Mouse (Mus musculus) kidney, postnatal 25 days (tissue): Measurements from ENCODE around the gene Rasa2.
A peak's percentile ranks its signal among the peaks of the same experiment; 100 is the strongest.
"Not testable (repeated sequence)": the region's sequence is repeated elsewhere in the genome, so short reads cannot be mapped to it uniquely, and the experiment has no call there.

Experiments
- DNase-seq, 2 experiments: peaks; one replicate each; pipeline ENCODE4 v3.0.0; 2021; ENCODE audit warnings: mixed read lengths in 2 of 2

The Rasa2 gene

DNA sequence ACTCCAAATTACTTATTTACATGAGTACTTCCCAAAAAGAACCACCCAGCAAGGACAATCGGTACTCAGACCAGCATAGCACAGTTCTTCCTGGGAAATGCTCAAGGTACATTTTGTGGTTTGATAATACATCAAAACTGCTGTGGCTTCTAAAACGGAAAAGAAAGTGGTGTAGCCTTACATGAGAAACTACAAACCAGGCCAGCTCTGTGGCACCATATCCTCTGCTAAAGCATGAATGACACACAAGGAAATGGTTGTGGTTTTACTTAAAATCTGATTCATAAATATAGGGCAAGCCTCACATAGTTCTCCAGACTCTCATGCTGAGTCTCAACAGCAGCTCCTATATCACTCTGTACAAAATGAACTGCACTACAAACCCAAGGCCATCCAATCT is 48.3 kb downstream of the Rasa2 start:
- DNase-seq = no peak

DNA sequence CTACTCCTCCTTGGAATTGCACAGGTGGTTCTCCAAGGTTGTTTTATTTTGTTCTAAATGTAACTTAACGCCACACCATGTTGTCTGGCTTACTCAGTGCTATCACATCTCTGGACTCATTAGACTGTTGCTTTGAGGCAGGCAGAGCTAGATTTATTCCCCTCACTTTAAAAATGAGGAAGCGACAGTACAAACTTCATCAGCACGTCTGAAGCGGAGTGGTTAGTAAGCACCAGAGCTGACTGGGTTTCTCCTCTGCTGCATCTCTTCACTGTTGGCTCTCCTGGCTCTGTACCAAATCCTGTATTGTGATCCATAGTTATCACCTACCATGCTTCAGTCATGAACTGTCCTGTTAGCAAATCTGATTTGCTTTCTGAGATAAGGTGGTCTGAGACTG is 53.2 kb downstream of the Rasa2 start:
- no peak for DNase-seq

DNA sequence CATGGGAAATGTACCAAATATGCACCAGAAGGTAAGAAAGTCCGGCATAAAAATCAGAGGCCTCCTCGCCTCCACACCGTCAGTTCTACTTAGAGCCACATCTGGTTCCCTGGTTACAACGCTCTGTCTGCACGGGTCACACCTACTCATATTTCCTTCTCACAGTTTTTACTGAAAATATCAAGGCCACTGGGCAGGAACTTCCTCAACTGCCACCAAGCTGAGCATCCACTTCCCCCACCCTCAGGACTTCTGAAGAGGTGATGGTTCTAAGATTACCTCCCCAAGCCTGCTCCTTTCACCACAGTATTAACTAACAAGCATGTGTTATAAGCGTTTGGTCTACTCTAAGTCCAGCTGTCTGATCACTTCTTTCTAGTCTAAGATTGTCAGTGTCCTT is 53.7 kb downstream of the Rasa2 start:
- no peak for DNase-seq

DNA sequence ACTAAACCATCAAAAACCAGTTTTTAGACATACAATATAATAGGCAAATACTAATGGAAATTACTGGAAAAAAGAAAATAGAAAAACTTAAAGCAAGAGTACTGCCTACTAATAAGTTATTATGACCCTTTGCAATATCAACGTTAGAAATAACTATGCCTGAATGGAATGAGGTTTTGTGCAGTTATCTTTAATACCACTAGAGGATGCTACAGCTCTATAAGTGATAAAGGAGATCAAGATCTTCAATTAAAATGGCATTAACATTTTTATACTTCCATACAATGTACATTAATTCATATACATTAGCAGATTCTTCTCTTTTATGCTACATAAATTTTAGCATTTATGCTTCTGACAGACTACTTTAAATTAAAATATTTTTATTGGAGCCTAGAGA is 58.2 kb downstream of the Rasa2 start:
- DNase-seq = no peak

DNA sequence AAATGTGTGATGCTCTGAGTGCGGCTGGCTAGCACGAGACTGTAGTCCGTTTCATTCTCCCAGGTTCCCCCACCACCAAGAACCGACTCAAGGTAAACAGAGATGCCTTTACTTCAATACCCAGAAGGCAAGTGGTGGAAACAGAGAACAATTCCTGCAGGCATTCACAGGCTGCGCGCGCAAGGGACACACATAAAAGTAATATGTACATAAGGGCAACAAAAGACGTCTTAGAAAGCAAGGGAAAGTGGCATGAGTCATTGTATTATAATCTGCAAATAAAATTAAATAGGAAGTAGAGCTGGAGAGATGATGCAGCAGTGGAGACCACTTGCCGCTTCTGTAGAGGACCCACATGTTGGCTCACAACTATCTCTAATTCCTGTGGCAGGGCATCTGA is 58.7 kb downstream of the Rasa2 start:
- DNase-seq = no peak

DNA sequence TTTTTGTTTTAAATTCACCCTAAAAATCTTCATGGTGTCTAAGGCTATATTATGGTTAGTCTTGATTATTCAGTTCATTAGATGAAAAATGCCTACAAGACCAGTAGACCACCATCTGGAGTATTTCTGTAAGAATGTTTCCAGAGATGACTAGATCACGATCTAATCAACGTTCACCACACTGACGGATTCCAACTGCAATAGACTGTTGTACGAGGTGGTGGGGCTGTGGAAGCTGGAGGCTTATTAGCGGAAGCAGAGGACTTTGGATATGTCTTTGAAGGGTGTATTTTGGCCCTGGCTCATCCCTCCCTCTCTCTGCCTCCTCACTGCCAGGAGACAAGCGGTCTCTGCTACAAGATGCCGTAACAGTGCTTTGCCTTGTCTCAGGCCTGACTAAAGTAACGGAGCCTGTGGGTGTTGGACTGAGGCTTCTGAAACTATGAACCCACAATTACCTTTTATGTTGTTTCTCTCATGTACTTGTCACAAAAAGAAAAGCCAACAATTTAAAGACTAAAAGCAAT is 64.9 kb downstream of the Rasa2 start:
- no peak for DNase-seq

DNA sequence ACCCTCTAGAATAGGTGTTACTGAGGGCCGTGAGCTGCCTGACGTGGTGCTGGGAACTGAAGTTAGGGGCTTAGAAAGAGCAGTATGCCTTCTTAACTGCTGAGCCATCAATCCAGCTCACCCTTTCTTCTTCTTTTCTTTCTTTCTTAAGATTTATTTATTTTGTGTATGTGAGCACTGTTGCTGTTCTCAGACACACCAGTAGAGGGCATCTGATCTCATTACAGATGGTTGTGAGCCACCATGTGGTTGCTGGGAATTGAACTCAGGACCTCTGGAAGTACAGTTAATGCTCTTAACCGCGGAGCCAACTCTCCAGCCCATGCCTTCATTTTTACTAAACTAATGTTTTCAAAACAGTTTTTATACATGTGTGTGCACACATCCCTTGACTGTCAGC is 67.9 kb downstream of the Rasa2 start:
- DNase-seq = no peak

DNA sequence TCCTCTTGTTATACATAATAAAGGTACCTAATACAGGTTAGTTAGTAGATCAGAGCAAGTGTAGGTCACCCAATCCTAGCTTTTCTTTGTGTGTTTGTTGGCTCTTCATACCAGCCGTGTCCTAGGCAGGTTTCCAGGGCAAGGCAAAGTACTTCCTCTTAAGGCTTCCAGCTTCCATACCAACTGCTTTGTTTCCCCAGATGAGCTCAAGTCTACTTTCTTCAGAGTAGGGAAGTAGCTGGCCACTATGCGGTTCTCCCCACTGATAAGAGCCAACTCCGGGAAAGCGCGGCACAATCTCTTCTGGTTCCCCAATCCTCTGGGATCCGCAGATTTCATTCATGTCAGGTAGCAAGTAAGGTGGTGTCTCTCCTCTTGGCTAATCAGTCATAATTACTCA is 72.3 kb downstream of the Rasa2 start:
- no peak for DNase-seq

DNA sequence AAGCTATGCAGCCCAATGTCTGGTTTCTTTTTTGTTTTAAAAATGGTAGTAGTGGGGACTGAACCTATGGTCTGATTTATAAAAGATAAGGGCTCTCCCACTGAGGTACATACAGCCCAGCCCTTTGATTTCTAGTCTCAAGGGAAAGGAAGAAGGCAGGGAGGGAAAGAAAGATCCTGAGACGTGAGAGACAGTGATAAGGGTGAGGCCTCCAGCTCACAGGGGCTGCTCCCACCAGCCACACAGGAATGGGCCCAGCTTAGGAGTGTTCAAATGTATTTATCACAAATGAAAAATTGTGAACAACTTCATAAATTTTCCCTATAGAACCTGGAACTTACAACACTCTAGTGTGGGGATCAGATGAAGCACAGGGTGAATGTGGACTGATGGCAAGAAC is 72.8 kb downstream of the Rasa2 start:
- no peak for DNase-seq

DNA sequence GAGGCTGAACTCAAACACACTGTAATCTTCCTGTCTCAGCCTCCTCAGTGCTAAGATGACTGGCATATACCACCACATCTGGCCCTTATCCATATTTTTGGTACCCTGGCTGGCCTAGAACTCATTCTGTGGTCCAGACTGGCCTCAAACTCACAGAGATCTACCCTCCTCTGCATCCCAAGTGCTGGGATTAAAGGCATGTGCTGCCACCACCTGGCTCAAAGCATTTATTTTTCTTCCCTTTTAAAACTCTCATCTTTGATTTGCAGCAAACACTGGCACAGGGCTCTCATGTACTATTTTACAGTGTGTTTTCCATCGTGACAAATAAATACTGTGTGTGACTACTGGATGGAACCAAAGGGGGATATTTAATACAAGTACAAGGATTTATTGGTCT is 77.3 kb downstream of the Rasa2 start:
- DNase-seq = no peak

DNA sequence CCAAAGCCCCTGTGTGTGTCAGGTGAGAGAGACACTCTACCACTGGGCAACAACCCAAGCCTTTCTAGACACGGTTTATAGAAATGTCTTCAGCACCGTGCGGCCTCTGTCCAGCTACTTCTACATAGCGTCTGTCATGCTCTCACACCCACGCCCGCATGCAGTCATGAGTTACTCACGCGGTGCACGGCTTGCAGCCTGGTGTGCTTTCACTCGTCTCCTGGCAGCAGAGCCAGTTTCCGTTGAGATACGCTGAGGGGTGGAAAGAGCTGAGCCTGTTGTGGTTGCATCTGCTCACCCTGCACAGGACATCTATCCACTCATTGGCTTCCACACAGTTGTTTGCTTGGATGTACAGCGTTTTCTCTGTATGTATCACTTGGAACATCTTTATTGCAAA is 86.0 kb downstream of the Rasa2 start:
- DNase-seq = no peak

DNA sequence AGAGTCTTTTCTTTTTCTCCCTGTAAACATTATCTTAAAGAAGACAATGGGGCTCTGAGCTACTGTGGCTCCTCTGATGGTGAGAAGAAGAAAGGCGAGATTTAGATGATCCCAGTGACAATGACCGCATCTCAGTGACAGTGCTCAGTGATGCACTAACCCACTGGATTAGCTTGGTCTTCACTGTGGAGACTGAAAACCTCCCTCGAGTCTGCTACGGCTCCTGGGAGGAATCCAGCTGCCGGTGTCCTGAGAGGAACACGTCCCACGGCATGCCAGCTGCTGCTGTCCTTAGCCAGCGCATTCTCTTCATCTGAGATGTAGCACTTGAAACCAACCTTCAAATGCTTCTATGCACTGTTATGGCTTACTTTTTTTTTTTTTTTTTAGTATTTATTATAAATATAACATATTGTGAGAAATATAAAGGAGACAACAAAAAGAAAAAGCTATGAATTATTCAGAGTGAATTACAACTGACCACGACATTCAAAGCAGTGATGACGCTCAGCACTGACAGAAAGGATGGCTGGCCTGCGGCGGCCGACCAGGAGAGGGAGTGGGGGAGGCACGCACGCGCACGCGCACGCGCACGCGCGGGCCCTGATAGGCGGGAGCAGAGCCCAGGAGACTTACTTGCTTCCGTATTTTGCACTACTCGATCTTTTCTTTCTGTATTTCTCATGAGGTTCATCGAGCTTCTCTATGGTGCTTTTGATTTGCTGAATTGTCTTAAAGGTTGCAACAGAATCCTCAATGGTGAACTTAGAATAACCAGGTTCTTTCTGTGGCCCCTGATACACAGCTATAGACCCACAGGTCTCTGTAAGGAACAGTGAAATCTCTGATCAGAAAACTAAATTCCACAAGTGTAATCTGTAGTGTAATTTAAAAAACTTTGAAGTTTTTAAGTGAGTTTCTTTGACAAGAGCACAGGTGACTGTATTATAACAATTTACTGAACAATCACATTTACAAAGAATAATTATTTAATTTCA is 87.5 kb downstream of the Rasa2 start:
- DNase-seq = peak; percentile 32 to 61

DNA sequence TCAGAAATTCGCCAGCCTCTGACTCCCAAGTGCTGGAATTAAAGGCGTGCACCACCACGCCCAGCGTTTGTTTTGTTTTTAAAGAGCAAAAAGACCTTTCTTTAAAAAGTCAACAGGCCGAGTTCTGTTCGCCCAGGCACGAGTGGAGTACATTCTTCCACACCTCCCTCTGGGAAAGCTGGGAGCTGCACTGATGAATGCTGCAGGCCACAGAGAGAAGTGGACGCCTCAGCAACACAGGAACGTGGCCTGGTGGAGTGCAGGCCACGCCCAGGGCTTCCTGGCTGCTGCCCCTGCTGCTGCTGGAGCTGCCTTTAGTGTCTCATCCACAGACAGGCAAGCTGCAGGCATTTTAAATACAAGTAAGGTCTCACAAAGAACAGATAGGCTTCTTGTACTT is 92.5 kb downstream of the Rasa2 start:
- no peak for DNase-seq

DNA sequence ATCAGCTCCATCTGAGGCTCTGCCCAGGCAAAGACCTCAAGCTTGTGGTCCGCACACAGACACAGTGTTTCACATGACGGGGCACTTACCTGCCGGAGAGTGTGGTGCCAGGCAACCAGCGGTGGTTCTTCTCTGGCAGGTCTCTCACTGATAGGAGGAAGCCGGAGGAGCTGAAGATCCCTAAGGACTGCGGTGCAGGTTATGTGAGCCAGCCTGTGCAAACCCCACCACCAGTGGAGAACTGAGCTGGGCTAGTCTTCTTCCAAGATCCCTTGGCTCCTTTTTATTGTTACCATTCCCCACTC is 93.8 kb downstream of the Rasa2 start:
- DNase-seq = no peak

DNA sequence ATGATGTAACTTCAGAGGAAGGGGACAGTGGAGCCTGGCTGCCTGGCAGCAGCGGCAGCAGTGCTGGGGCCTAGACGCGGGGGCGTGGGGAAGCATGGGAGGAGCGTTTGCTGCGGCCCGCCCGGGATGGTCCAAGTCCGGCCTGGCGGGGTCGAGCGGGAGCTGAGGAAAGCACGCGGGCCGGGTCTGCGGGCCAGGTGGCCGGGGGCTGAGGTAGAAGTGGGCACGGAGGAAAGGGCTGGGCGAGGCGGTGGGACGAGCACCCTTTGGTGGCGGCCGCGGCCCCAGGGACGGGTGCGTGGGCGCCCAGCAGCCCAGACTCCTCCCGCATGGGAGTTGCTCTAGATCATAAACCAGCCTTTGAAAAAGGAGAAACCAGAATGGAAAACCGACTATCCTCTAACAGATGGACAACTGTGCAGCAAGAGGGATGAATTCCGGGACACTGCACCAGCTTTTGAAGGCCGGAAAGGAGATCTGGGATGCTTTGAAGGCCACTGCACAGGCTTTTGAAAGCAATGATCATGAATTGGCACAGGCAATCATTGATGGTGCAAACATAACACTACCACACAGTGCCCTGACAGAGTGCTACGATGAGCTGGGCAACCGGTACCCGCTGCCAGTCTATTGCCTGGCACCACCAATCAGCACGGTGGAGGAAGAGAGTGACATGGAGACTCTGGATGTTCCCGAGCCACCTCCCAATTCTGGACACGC is 94.4 kb downstream of the Rasa2 start:
- peak; percentile 28 to 48 for DNase-seq

DNA sequence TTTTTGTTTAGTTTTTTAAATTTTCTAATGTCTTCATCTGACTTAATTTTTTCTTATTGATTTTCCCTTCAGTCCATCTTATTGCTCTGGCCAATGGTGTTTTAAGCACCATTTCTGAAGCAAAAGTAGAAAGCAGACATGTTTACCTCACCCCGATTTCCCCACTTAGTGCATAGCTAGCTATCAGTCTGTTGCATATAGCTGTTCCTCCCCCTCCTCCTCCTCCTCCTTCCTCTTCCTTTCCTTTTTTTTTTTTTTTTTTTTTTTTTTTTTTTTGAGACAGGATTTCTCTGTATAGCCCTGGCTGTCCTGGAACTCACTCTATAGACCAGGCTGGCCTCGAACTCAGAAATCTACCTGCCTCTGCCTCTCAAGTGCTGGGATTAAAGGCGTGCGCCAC is 95.3 kb downstream of the Rasa2 start:
- not testable (repeated sequence) for DNase-seq

DNA sequence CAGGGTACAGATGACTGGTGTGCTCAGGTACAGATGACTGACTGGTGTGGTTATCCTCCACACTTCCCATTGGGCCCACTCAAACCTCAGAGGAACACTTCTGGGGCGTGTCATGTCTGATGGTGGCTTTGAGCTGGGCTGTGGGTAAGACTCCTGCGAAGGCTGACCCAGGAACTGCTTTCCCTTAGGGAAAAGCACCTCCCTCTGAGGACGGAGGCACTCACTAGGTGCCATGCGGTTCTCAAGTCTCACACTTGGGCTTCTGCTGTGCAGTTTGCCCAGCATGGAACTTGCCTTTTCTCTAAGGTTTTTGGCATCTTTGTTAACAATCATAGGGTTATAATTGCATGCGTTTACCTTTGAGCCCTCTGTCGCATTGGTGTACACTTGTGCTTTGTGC is 96.0 kb downstream of the Rasa2 start:
- DNase-seq = no peak

DNA sequence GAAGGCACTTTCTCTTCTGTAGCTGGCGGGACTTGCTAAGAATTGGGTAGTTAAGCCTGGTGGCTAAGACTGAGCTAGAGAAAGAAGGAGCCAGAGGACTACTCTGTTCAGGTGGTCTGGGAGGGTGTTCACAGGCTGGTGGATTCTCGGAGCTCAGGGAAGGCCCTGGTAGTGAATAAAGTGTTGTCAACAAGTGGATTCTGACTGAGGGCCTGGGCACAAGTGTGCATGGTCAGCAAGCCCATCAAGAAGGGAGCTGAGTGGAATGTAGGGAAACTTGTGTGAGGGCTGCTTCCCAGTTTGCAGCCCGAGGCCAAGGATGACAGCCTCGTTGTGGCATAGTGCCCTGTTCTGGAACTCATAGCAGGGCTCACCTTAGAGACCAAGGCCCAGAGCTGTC is 97.2 kb downstream of the Rasa2 start:
- no peak for DNase-seq

DNA sequence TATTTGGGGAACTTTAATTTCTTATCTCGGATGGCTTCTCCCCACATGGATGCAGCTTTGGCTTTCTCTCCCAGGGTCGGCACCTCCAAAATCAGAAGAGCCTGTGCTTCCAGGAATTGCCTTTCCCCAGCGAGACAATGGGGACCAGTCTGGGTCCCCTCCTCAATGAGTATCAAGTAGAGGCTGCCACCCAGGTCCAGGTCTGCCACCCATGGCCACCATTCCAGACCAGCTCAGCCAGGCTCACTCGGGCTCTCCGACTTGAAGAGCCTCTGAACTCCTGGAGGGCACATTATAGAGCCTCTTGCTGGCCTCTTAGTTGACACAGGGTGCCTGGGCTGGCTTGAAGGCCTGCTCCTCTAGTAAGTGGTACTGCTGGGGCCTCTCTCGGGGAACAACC is 97.9 kb downstream of the Rasa2 start:
- DNase-seq = no peak

DNA sequence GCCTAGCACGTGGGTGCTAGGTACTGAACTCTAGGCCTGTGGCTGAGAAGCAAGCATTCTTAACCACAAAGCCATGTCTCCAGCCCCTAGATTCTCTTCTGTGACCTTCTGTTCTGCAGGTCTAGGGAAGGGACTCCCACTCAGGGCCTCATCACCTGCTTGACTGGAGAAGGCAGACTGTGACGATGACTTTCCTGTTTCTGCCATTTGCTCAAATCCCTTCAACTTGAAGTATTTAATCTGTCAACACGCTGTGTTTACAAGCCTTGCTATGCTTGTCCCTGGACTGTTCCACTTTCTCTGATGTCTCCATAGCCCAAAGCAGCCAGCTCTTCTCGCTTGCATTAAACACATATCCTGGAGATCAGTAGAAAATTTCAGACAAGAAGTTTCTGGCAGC is 98.9 kb downstream of the Rasa2 start:
- no peak for DNase-seq

DNA sequence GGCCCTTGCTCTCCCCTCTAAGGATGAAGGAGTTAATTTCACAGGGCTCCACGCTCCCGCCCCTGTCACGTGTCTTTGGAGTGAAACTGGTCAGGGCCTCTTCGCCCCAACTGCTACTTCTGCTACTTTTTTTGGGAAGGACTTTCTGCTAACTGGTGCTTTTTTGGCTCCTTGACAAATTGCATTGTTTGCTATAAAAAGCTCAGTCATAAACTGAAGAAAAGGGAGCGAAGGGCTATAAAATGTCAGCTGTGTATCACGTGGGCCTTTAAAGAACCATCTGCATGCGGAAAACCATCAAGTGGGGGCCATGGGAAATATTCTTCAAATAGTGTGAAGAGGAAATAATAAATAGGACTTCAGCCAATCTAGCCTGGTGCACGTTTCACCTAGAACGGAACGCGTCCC is 100.7 kb downstream of the Rasa2 start:
- DNase-seq = peak; percentile 61 to 76

DNA sequence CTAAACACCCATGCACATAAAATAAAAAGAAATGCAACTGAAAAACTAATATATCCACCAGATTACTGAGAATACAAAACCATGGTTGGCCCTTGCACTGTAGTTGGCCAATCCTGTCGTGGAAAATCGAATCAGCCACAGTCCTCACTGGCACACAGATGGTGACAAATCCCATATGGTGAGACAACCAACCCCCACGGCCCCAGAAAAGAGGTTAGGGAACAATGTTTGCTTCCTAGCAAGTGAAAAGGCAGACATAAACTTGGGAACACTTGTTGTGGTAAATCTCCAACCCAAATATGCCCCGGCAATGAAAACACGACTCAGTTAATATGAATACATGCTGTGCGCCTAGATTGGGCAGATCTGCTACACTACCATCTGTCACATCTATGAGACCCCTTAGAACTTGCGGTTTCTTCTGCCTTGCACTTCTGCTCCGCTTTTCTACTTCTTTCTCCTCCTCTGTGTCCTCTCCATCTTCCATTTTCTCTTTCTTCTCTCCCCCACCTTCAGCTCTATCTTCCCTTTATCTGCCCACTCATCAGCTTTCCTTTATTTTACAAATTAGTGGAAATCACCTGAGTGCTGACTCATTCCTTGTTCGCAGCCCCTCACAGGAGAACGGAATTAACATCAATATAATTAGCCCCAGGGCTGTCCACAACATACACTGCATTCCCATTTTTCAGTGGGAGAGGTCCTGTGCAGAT is 101.3 kb downstream of the Rasa2 start:
- no peak for DNase-seq

DNA sequence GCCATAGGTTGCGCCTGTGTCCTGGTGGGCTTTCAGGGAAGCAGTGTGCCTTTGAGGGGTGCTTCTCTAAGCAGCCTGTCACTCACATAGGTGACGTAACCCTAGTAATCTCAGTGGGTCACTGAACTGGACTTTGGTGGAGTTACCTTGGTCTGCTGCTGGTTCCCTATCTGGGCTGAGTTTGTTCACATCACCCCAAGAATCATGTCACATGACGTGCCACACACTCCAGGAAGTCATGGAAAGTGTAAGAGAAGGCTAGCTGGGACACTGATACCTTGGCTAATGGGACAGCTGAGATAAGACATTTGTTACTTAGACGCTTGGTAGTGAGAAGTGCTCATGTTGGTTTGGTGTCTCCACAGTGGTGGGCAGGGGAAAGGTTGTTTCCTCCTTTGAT is 105.4 kb downstream of the Rasa2 start:
- no peak for DNase-seq
